Mouse (Mus musculus) CH12.LX (cell line): ENCODE data around the gene Itga4.

ENCODE experiments used
- BHLHE40 ChIP-seq: IDR thresholded peaks from 2 replicates; pipeline ENCODE4 v1.6.1; 2011; ENCODE audit warnings: mild to moderate bottlenecking, low read depth, low read length, improper control_type of control experiment
- CTCF ChIP-seq, 2 experiments: IDR thresholded peaks in 1 of 2; conservative IDR thresholded peaks in 1 of 2; 2 replicates each; pipeline ENCODE4 v1.5.1; 2011 to 2012; ENCODE audit warnings: low read depth in 2 of 2, low read length in 2 of 2, improper control_type of control experiment in 1 of 2, inconsistent platforms in 1 of 2, mild to moderate bottlenecking in 1 of 2, moderate library complexity in 1 of 2
- EP300 ChIP-seq: IDR thresholded peaks from 2 replicates; pipeline ENCODE4 v1.6.1; 2011; ENCODE audit warnings: low read length, improper control_type of control experiment
- ETS1 ChIP-seq: conservative IDR thresholded peaks from 2 replicates; pipeline ENCODE4 v1.6.1; 2012; ENCODE audit warnings: low read depth, mild to moderate bottlenecking, inconsistent platforms, low read length, improper control_type of control experiment, moderate library complexity
- MAX ChIP-seq: IDR thresholded peaks from 2 replicates; pipeline ENCODE4 v1.6.1; 2011; ENCODE audit warnings: low read length, improper control_type of control experiment
- NRF1 ChIP-seq: IDR thresholded peaks from 2 replicates; pipeline ENCODE4 v1.6.1; 2014; ENCODE audit warnings: low read depth, mild to moderate bottlenecking, inconsistent platforms, low read length, improper control_type of control experiment, moderate library complexity
- PAX5 ChIP-seq: IDR thresholded peaks from 2 replicates; pipeline ENCODE4 v1.6.1; 2012; ENCODE audit warnings: low read length, inconsistent platforms, mixed read lengths
- POLR2A ChIP-seq: IDR thresholded peaks from 2 replicates; pipeline ENCODE4 v1.6.1; 2011; ENCODE audit warnings: low read depth, mild to moderate bottlenecking, improper control_type of control experiment, low read length
- POLR2AphosphoS2 ChIP-seq: IDR thresholded peaks from 2 replicates; pipeline ENCODE4 v1.6.1; 2011; ENCODE audit warnings: low read depth, low read length, improper control_type of control experiment
- USF1 ChIP-seq: IDR thresholded peaks from 2 replicates; pipeline ENCODE4 v1.6.1; 2014; ENCODE audit warnings: low read depth, mild to moderate bottlenecking, inconsistent platforms, low read length, improper control_type of control experiment
- ZC3H11A ChIP-seq: IDR thresholded peaks from 2 replicates; pipeline ENCODE4 v1.6.1; 2012; ENCODE audit warnings: low read depth, mild to moderate bottlenecking, inconsistent platforms, low read length, improper control_type of control experiment
- ZNF384 ChIP-seq: IDR thresholded peaks from 2 replicates; pipeline ENCODE4 v1.6.1; 2012; ENCODE audit warnings: low read depth, low read length, improper control_type of control experiment, inconsistent platforms

GRCm38 (mm10) chr2:79292431-79292830 is 37.2 kb downstream of the Itga4 start:
- TF ChIP-seq POLR2A, result no peak
- TF ChIP-seq CTCF (conservative IDR thresholded peaks at IDR 0.05 in 1 of 2, IDR thresholded peaks at IDR 0.05 in 1 of 2; ENCODE audit: low read depth in 2 of 2, low read length in 2 of 2), result no peak
- TF ChIP-seq ZNF384, result no peak
- TF ChIP-seq MAX, result no peak
- no peak for TF ChIP-seq ZC3H11A
- TF ChIP-seq ETS1, result no peak
- no peak for TF ChIP-seq EP300
- no peak for TF ChIP-seq PAX5
- no peak for TF ChIP-seq NRF1
- TF ChIP-seq BHLHE40, result no peak
- no peak for TF ChIP-seq POLR2AphosphoS2
- no peak for TF ChIP-seq USF1
